Mouse (Mus musculus) hindbrain, embryonic 15.5 days (tissue): ENCODE data around the gene Matn1. TPM values are rescaled to one million over a fixed set of nuclear protein-coding genes. Genes with fewer than 3 reads are reported as not detected.

Experiments
- ATAC-seq: fragments of 200-750 bp; cut with Nextera tagmentation; 2 replicates; pipeline ENCODE4 v1.8.0; 2017; ENCODE audit warnings: low read depth, moderate number of reproducible peaks, moderate TSS enrichment; ENCODE audit not compliant: low FRiP score
- H3K27ac ChIP-seq: fragments of 300-500 bp; sonication (generic); replicated peaks from 2 replicates; pipeline ENCODE4 v1.5.1; 2015; ENCODE audit warnings: mild to moderate bottlenecking, inconsistent platforms
- H3K27me3 ChIP-seq: fragments of 300-500 bp; sonication (generic); 2 replicates; pipeline ENCODE4 v1.6.1; 2015; ENCODE audit warnings: control low read depth, inconsistent platforms
- H3K36me3 ChIP-seq: fragments of 300-500 bp; sonication (generic); 2 replicates; pipeline ENCODE4 v1.6.1; 2015; ENCODE audit warnings: control low read depth, inconsistent platforms
- H3K4me1 ChIP-seq: fragments of 300-500 bp; sonication (generic); replicated peaks from 2 replicates; pipeline ENCODE4 v1.6.1; 2015; ENCODE audit warnings: control low read depth, inconsistent platforms
- H3K4me2 ChIP-seq: fragments of 300-500 bp; sonication (generic); 2 replicates; pipeline ENCODE4 v1.6.1; 2015; ENCODE audit warnings: moderate library complexity, mild to moderate bottlenecking, inconsistent platforms
- H3K4me3 ChIP-seq: fragments of 300-500 bp; sonication (generic); 2 replicates; pipeline ENCODE4 v1.5.1; 2015; ENCODE audit warnings: mild to moderate bottlenecking, inconsistent platforms
- H3K9ac ChIP-seq: fragments of 300-500 bp; sonication (generic); 2 replicates; pipeline ENCODE4 v1.6.1; 2015; ENCODE audit warnings: inconsistent platforms
- H3K9me3 ChIP-seq: fragments of 300-500 bp; sonication (generic); 2 replicates; pipeline ENCODE4 v1.6.1; 2016; ENCODE audit warnings: control low read depth, inconsistent platforms
- WGBS: fragments of 180-500 bp; shearing (Covaris S2); methylation state at CpG from one replicate; pipeline ENCODE4 v1.1.7; 2015; 5-methylcytosine and 5-hydroxymethylcytosine counted together
- polyA plus RNA-seq: library from polyadenylated mRNA; unstranded; fragments of >200 nt; fragmentation: Nextera tagmentation; extraction: Ambion mirVana; gene quantifications from 2 replicates; pipeline ENCODE4 v1.2.1, GENCODE M21; 2015

Matn1 gene
- polyA plus RNA-seq, 1 experiment from 2014 or later: 1.8 TPM

GRCm38 (mm10) chr4:130994556-130994955 is 50.4 kb downstream of the Matn1 start:
- WGBS: 89% methylated on average over 8 of the region's 8 CpGs
- no peak for ATAC-seq
- H3K9ac ChIP-seq: no peak overlapping the region

GRCm38 (mm10) chr4:130999744-131000527 is 55.8 kb downstream of the Matn1 start:
- no peaks in the 10 kb centered on the region for H3K36me3 ChIP-seq
- peak; percentile 27; the same call in 1 of the 2 replicates for ATAC-seq
- WGBS: 57% methylated on average over 5 of the region's 5 CpGs
- H3K4me3 ChIP-seq: no peak overlapping the region
- no peaks in the 10 kb centered on the region for H3K9me3 ChIP-seq
- H3K4me2 ChIP-seq: no peak overlapping the region
- peak overlapping the region; percentile 53 for H3K27ac ChIP-seq
- H3K9ac ChIP-seq: no peak overlapping the region
- H3K27me3 ChIP-seq: no peaks in the 10 kb centered on the region
- H3K4me1 ChIP-seq: peaks cover 18% of the 10 kb centered on the region

More at GRCm38 (mm10) chr4:130994556-130994955, 50.4 kb downstream of the Matn1 start:
- Histone ChIP-seq H3K27ac (no peak overlapping the region), H3K4me3 (no peak overlapping the region), H3K4me1 (peaks cover 5% of the 10 kb centered on the region), H3K9me3 (no peaks in the 10 kb centered on the region), H3K36me3 (no peaks in the 10 kb centered on the region), H3K27me3 (no peaks in the 10 kb centered on the region), H3K4me2 (no peak overlapping the region)

GRCm38 (mm10) chr4:131000614-131001178 is 56.5 kb downstream of the Matn1 start:
- no peak overlapping the region for H3K9ac ChIP-seq
- no peak overlapping the region for H3K4me2 ChIP-seq
- no peaks in the 10 kb centered on the region for H3K9me3 ChIP-seq
- H3K4me1 ChIP-seq: peaks cover 18% of the 10 kb centered on the region
- no peak overlapping the region for H3K4me3 ChIP-seq
- H3K27ac ChIP-seq: 0 out of 2 replicates have a peak overlapping the region, but pooled peaks have one; percentile 7
- no peaks in the 10 kb centered on the region for H3K27me3 ChIP-seq
- 46% methylated on average over 15 of the region's 15 CpGs for WGBS
- no peaks in the 10 kb centered on the region for H3K36me3 ChIP-seq
- no peak for ATAC-seq

Other genes with a start within 250 kb of the Matn1 start
- 146 and 182 TPM in 2 replicates for gene Sdc3, start 151.8 kb upstream of the Matn1 start, polyA plus RNA-seq
- gene Laptm5, start 31.3 kb upstream of the Matn1 start, polyA plus RNA-seq: 24.9 and 34.6 TPM in 2 replicates